Mouse (Mus musculus): ENCODE measurements around the gene Fibp.
"Not testable (repeated sequence)": the region's sequence is repeated elsewhere in the genome, so short reads cannot be mapped to it uniquely, and the experiment has no call there.

The Fibp gene

DNA sequence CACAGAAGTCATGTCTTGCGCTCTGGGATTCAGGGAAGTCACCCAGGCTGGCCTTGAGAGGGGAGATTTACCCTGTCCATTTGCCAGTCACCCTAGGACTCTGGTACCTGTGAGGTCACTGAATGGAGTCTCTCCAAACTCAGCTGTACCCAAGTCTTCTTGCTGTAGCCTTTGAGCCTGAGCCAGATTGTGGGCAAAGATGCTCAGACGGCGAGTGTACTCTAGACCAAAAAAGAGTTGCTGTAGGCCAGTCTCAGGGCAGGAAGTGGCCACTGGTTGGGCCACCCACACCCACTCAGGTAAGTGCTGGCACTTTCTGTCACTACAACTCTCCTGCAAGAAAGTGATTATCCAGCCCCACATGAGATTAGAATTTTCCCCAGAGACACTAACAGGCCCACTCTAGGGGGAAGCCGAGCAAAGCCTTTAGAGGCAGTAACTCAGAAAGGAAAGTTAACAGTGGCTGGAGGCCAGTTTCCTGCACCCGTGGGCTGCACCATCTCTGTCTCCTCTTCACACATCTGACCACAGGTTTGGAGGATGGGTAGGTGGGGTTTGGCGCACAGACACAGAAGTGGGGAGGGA is 6.6 kb downstream of the Fibp start:
- DNase-seq, result no peak

DNA sequence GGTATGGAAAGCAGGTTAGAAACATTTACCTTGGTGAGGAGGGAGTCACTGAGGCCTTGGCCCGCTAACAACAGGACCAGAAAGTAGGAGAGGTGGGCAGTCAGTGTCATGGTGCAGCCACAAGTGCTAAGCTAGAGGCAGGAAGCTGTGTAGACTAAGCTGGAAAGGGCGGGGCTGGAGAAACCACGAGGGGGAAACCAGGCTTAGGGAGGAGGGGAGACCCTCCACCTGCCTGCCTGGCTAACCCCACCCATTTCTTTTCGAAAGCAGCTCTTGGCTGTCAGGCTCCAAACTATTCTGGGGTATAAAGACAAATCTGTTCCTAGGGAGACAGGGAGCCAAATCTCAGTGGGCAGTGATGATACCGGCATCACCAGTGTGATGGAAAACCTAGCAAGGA is 8.0 kb downstream of the Fibp start, which contains the start of gene Ctsw:
Ctsw (minus strand) TSS at position 134 of the 400 bp plus-strand sequence.
- DNase-seq, result no peak

DNA sequence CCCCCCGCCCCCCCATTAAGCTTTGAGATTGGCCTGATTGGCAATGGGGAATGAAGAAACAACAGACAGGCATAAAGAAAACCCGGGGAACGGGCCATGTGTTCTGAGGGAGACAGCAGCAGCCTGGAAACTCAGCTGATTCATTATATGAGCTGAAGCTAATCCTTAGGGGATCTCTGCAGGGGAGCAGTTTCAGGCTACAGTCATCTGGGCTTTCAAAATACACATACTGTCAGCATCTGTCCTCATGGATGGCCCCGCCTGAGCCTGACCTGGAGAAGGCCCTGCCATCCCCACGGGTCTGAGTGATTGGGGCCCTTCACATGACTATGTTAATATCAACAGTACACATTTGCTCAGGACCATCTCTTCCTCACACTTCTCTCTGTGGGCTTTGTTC is 11.4 kb downstream of the Fibp start:
- no peak for DNase-seq

DNA sequence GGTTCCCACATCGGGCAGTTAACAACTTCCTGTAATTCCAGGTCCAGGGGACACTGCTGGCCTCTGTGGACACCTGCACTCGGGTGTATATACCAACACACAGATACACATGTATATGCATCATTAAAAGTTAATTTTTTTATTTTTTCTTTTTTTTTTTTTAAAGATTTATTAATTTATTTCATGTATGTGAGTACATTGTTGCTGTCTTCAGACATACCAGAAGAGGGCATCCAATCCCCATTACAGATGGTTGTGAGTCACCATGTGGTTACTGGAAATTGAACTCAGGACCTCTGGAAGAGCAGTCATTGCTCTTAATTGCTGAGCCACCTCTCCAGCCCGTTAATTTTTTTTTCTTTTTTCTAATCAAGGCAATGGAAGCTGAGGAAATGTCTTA is 12.4 kb downstream of the Fibp start:
- DNase-seq, result no peak

DNA sequence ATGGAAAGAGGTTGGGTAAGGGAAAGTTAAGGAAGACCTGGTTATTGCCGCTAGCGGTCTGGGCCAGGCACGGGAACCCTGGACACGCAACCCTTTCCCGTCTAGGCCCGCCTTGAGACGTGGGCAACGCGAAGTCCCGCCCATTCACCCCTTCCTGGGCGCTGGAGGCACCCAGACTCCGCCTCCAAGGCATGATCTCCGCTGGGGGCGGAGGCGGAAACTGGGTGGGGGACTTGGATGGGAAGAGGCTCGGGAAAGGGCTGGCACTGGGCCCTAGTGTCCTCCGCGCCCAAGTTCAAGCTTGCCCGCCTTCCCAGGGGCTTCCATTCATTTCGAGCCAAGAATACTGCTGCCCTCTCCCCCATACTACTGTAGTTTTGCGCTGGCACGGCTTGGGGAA is 13.3 kb downstream of the Fibp start, which contains the start of gene Efemp2:
Efemp2 (plus strand) TSS at position 235 of the 400 bp plus-strand sequence.
- peak; percentile 92 to 95 for DNase-seq

DNA sequence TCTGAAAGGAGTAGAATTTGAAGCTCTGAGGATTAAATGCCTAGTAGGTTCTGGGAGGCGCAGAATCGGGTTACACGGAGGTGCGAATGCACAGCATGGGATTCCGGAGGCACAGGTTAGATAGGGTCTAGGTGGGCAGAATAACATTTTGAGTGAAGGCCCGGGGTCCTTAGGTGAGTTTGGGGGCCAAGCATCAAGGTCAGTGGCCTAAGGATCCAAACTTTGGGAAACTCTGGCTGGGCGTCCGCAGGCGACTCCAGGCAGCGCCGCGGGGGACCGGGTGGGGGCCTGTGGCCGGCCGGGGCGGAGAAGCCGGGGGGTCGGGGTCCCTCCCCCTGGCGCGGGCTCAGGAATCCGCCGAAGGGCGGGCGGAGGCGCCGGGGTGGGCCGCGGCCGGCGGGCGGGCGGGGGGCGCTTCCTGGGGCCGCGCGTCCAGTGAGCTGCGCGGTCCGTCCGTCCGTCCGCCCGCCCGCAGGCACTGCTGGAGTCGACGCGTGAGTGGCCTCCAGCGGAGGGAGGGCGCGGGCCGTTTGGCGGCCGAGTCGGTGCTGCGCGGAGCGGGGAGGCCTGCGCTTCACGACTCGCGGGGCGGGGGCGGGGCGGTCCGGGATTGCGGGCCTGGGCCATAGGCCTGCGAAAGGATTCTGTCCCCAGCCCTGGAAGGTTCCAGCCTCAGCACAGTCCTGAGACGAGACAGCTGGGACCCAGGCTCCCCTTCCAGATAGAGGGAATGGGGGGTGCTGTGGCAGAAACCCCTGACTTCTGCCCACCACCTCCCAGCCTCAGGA is 14.1 kb downstream of the Fibp start:
- DNase-seq, result peak in 1 of 2 experiments; percentile 51

DNA sequence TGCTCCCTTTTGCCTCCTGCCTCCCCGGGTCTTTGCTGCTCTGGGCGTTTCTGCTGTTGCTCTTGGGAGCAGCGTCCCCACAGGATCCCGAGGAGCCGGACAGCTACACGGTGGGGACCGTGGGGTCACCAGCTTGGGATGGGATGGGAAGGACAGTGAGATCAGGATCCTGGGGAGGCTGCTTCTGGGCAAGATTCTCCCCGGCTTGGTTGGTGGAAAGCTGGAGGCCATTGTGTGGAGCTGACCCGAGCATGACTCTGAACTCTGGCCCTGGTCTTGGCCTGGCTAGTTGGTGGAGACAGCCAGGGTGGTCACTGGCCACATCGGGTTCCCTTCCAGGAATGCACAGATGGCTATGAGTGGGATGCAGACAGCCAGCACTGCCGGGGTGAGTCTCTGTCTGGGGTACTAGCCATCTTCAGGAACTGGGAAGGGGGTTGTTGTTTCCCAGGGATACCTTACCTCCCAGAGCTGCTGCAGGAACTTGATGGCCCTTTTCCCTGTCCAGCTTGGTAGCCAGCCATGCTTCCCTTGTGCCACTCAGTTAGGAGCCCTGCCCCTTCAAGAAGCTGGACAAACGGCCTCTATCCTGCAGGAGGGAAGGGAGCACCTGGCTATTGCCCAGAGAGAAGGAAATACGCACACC is 14.8 kb downstream of the Fibp start:
- no peak for DNase-seq

DNA sequence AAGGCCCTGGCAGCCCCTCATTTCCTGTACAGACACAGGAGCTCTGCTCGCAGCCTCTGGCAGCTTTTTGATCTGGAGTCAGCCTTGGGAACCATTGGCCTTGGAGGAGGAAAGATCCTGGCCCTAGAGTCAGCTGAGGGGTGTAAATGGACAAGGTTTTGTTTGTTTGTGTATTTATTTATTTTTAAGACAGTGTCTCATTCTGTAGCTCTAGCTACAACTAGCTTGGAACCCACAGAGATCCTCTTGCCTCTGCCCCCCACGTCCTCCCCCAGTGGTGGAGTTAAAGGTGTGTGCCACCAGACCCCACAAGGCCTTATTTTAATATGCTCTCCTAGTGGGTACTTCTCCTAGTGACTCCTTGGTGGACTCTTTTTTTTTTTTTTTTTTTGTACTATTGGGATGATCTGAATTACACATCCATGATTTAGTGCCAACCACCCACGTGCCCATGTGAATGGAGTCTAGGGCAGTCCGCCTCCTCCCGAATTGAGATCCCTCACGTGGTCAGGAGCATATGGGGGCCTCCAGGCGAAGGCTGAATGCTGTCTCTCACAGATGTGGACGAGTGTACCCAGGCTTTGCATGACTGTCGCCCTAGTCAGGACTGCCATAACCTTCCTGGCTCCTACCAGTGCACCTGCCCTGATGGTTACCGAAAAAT is 16.7 kb downstream of the Fibp start:
- no peak for DNase-seq

DNA sequence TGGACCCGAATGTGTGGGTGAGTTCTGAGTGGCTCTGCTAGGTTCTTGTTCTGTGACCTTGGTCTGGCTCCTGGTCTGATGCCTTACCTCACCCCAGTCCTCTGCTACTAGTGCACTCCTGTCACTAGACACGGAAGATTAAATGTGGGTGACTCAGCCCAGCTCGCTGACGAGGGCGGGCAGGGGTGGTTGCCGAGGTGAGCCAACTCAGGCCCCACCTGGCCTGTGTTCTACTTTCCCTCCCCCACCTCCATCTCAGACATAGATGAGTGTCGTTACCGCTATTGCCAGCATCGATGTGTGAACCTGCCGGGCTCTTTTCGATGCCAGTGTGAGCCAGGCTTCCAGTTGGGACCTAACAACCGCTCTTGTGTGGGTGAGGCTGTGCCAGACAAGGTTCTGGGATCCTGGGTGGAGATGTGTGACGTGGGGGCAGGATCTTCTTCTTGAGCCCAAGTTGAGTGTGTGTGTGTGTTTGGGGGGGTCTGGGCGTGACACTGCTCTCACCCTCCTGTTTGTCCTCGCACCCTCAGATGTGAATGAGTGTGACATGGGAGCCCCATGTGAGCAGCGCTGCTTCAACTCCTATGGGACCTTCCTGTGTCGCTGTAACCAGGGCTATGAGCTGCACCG is 17.4 kb downstream of the Fibp start:
- DNase-seq, result no peak

DNA sequence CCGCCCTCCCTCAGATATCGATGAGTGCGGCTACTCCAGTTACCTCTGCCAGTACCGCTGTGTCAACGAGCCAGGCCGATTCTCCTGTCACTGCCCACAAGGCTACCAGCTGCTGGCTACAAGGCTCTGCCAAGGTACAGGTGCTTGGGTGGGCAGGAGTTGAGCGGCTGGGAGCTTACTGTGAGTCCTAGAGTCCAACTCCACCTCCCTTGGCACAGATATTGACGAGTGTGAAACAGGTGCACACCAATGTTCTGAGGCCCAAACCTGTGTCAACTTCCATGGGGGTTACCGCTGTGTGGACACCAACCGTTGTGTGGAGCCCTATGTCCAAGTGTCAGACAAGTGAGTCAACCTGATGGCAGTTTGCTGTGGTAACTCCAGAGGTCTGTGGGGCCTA is 19.6 kb downstream of the Fibp start:
- DNase-seq, result no peak

DNA sequence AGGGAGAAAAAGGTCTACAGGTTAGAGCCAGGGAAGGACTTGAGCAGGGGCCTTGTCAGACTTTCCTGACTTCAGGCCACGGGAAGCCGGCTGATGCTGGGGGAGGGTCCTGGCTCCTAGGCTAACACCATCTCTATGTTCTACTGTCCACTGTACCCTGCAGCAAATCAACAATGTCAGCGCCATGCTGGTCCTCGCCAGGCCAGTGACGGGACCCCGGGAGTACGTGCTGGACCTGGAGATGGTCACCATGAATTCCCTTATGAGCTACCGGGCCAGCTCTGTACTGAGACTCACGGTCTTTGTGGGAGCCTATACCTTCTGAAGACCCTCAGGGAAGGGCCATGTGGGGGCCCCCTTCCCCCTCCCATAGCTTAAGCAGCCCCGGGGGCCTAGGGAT is 21.0 kb downstream of the Fibp start:
- no peak for DNase-seq

DNA sequence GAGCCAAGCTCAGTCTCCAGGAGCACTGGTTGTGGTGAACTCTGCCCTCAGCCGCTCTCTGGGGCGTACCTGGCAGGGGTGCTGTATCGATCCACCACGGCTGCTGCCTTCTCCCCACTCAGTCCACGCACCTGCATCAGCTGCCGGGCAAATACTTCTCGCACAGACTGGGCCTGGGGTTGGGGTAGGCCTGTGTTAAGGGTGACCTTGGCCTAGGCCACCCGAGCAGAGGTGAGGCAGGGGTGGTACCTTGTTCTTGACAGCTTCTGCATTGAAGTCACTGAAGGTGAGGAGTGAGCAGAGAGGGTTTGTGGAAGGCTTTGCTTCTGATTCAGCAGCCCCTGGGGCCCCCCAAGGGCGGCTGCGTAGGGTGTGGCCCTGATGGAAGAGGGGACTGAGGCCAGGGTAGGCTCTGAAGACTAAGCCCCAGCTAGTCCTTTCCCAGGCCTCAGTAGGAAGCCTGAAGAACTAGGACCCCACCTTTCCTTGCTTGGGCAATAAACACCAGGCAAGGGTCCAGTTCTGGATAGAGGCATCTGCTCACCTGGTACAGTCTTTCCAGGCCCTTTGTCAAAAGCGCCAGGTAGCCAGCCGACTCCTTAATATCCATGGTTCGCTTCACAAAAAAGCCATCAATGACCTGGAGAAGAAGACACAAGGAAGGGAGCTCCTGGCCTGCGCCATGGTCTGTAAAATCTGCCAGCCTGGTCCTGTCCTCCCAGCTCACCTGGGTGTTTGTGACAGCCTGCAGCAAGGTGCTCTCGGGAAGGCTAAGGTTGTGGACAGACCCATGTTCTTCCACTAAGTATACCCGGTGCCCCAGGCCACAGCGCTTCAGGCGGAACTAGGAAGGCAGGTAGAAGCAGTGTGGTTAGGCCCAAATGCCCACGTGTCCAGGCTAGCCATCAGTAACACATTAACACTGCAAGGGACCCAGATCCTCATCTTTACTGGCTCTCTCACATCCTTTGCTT is 23.3 kb downstream of the Fibp start:
- DNase-seq, result no peak

DNA sequence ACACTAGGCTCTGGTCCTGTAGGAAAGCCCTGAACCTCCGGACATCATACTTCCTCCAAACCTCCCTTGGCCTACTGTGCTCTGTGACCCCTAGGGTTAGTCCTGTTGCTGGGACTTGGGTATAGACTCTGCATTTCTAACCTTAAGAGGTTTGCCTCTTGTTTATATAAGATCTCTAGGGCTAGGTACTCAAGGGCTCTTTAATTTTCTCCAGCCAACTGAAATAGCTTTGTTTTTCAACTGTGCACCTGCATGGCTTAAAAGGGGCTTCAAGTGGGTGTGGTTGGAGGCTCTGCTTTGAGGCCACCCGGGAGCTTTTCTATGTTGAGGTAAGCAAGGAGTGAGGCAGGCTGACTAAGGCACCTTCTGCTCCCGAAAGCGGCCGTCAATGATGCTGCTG is 24.1 kb downstream of the Fibp start:
- no peak for DNase-seq

DNA sequence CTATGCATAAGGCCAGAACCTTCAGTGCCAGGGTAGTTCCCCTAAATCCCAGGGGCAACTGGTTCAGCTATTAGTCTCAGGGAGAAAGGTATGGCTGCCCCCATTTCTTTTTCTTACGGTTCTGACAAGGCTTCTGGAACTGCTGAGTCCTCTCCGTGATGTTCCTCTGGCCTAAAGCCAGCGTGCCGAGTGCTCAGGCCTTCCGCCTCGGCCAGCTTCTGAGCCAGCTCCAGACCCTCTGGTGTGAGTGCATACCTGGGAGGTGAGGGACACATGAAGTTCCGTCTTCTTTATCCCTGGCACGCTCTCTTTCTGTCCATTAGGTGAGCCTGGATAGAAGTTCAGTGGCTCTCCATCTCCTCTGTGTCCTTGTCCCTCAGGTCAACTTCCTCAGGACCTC is 25.0 kb downstream of the Fibp start:
- no peak for DNase-seq

DNA sequence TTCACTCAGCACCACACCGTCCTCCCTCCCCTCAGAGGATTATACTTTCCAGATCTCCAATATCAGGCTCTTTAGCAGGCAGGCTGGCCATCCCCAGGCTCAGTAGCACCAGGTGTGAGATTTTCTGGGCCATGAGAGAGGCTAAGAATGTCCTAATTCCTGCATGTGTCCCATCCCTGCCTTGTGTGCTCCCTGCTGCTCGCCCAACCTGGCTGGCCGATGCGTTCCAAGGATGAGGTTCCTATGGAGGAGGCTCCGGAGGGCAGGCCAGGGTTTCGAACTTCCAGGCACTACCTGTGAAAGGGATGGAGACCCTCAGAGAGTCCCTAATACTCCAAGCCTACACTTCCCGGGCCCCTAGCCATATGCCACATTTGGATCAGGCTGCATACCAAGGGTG is 25.4 kb downstream of the Fibp start:
- DNase-seq, result no peak

DNA sequence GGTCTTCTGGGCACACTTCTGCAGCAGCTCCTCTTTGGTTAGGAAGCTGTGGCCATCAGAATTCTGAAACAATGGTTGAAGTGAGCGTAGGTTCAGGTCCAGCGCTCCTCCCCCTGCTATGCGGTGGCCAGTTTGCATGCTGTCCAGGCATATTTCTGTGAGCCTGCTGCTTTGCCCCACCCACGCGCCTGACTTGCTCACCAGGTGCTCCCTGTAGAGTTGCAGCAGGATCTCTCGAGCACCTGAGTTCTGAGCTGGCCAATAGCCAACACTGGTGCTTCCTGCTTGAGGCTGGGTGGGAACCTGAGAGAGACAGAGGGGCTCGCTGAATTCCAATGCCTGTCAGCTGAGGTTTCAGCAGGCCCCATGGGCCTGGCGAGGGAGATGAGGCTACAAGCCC is 25.9 kb downstream of the Fibp start:
- peak; percentile 75 to 79 for DNase-seq

DNA sequence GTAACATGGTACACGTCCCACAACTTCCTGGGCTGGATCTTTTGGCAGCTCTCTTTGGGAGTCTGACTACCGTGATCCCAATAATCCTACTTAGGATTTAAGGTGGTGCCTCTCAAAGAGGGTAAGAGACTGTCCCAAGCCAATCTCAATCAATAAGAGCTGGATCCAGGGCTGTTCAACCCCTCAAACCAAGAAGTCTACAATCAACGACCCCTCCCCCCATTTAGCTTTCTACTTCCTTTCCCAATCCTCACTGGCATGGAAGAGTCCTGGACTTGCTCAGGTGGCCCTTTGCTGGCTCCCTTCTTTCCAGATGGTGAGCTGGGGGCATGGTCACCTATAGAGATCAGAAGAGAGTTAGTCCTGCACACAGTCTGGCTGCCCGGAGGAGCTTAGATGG is 26.4 kb downstream of the Fibp start:
- DNase-seq, result no peak

DNA sequence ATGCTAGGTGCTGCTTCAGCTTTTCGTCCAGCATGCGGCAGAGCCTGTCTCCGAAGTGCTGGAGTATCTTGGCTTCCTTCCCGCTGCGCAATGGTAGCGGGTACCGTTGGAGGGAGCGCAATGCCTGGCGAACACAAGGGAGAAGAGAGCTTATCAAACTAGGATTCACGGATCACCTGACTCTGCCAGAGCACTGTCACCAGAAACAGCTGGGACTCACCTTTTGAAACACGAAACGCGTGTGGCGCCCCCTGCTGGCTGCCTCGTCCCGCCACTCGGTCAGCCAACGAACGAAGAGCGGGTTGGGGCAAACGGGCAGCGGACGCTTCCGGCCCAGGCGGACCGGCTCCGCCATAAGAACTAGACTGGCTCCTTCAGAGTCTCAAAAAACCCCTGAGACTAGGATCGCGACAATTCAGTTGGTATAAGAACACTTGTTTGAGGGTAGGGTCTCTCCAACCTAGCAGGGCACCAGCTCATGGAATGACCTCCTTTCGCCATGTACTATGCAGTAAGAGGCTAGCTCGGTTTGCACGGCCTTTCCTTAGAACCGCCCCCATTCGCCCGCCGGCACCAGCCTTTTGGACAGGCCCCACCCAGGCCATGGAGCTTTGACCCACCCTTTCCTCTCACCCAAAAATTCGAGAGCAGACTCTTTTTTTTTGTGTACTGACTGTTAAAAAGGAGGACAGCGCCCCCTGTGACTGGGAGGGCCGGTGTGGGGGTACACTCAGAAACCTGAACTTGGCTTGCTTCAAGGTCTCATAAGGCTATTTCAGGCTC is 27.5 kb downstream of the Fibp start, which contains the start of gene Mus81:
Mus81 (minus strand) TSS at position 635 of the 783 bp plus-strand sequence.
- peak; percentile 97 to 98 for DNase-seq

DNA sequence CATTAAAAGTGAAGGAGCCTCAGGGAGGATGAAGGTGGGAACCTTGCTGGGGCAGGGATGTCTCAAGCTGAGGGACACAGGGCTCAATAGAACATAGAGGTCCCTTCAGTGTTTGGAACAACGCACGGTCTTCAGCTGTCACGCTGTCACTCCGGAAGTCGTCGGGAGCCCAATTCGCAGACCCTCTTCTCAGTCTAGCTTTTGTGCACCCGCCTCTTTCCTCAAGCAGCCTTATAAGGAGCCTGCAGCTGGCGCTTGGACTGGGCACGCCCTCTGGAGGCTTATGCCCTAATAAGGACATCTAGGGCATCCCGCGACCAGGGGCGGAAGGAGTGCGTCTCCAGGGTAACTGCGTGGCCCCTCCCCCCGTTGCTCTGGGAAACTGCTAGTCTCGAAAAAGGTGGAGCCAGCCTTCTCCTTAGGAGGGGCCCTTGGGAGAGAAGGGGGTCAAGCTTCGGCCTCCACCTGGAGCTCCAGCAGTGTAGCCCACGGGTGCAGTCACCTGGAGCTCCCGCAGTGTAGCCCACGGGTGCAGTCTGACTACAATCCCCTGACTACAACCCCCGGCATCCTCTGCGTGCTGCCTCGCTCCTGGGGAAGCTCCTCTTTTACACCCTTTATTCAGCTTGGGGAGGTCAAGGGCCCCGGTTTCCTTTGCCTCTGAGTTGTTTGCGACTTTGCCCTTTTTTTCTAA is 28.6 kb downstream of the Fibp start:
- peak; percentile 98 to 99 for DNase-seq

DNA sequence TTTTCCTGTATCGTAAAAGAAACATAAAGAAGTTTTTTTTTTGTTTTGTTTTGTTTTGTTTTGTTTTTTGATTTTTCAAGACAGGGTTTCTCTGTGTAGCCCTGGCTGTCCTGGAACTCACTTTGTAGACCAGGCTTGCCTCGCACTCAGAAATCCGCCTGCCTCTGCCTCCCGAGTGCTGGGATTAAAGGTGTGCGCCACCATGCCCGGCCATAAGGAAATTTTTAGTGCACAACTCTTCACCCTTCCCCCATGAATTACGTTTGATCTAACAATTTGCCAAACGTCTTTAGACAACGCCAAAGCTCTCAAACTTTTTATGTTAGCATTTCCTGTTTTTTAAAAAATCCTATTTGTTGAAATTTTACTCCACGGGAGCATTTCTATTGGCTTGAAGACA is 29.3 kb downstream of the Fibp start:
- not testable (repeated sequence) for DNase-seq
